Mouse (Mus musculus): Measurements from ENCODE around the gene Gm10642. TPM values are rescaled to one million over a fixed set of nuclear protein-coding genes. Genes with fewer than 3 reads are reported as not detected.

Gene Gm10642
- 0.94 and 1.4 TPM in 2 replicates for polyA plus RNA-seq (2012; rRNA removed)

- peak within 1 kb of the TSS; percentile 83 for H3K4me3 ChIP-seq (ENCODE audit: insufficient read depth, low read length)
- TF ChIP-seq CTCF (IDR thresholded peaks at IDR 0.05; ENCODE audit: extremely low read depth, insufficient read depth, low read length) = no peak
- TF ChIP-seq POLR2A (IDR thresholded peaks at IDR 0.05; ENCODE audit: extremely low read depth, insufficient read depth, low read length) = 0 out of 2 replicates have a peak, but pooled peaks have one; percentile 46
- H3K27ac ChIP-seq (ENCODE audit: insufficient read depth, low read length) = peak within 1 kb of the TSS; percentile 98
- peaks cover 8% of the 10 kb centered on the region for H3K4me1 ChIP-seq (ENCODE audit: control insufficient read depth, insufficient read depth, low read length)
Observed at GRCm38 (mm10) chr9:70656130-70657007, at the start of gene Gm10642. TSS of gene Gm10642 (plus strand) at chr9:70656251.

- H3K4me1 ChIP-seq (ENCODE audit: control insufficient read depth, insufficient read depth, low read length) = peaks cover 2% of the 10 kb centered on the region; the same call in 1 of the 2 replicates
- no peak for TF ChIP-seq CTCF (IDR thresholded peaks at IDR 0.05; ENCODE audit: extremely low read depth, insufficient read depth, low read length)
- no peak for TF ChIP-seq POLR2A (IDR thresholded peaks at IDR 0.05; ENCODE audit: extremely low read depth, insufficient read depth, low read length)
- no peak overlapping the region for H3K4me3 ChIP-seq (ENCODE audit: insufficient read depth, low read length)
Observed at GRCm38 (mm10) chr9:70611026-70611673, 44.9 kb upstream of the Gm10642 start.

GRCm38 (mm10) chr9:70629711-70630110 lies 26.3 kb upstream of the Gm10642 start:
- Histone ChIP-seq H3K4me1 (ENCODE audit: control insufficient read depth, insufficient read depth, low read length) (peaks cover 1% of the 10 kb centered on the region; the same call in 1 of the 2 replicates), H3K4me3 (ENCODE audit: insufficient read depth, low read length) (no peak overlapping the region), H3K27ac (ENCODE audit: insufficient read depth, low read length) (no peak overlapping the region)
- TF ChIP-seq POLR2A (IDR thresholded peaks at IDR 0.05; ENCODE audit: extremely low read depth, insufficient read depth, low read length) (no peak), CTCF (IDR thresholded peaks at IDR 0.05; ENCODE audit: extremely low read depth, insufficient read depth, low read length) (no peak)

More at GRCm38 (mm10) chr9:70611026-70611673, 44.9 kb upstream of the Gm10642 start:
- no peak overlapping the region for H3K27ac ChIP-seq (ENCODE audit: insufficient read depth, low read length)

- TF ChIP-seq CTCF (IDR thresholded peaks at IDR 0.05; ENCODE audit: extremely low read depth, insufficient read depth, low read length) (no peak), POLR2A (IDR thresholded peaks at IDR 0.05; ENCODE audit: extremely low read depth, insufficient read depth, low read length) (no peak)
- H3K4me3 ChIP-seq (ENCODE audit: insufficient read depth, low read length) = no peak overlapping the region
- peaks cover under 1% of the 10 kb centered on the region; the same call in 1 of the 2 replicates for H3K4me1 ChIP-seq (ENCODE audit: control insufficient read depth, insufficient read depth, low read length)
- no peak overlapping the region; the same call in 1 of the 2 replicates for H3K27ac ChIP-seq (ENCODE audit: insufficient read depth, low read length)
Observed at GRCm38 (mm10) chr9:70631665-70632064, 24.4 kb upstream of the Gm10642 start.

- no peak for TF ChIP-seq POLR2A (IDR thresholded peaks at IDR 0.05; ENCODE audit: extremely low read depth, insufficient read depth, low read length)
- TF ChIP-seq CTCF (IDR thresholded peaks at IDR 0.05; ENCODE audit: extremely low read depth, insufficient read depth, low read length) = no peak
- H3K4me1 ChIP-seq (ENCODE audit: control insufficient read depth, insufficient read depth, low read length) = no peaks in the 10 kb centered on the region
- H3K27ac ChIP-seq (ENCODE audit: insufficient read depth, low read length) = no peak overlapping the region
- no peak overlapping the region for H3K4me3 ChIP-seq (ENCODE audit: insufficient read depth, low read length)
Observed at GRCm38 (mm10) chr9:70636748-70637147, 19.3 kb upstream of the Gm10642 start.

GRCm38 (mm10) chr9:70650260-70650659 lies 5.8 kb upstream of the Gm10642 start:
- H3K4me3 ChIP-seq (ENCODE audit: insufficient read depth, low read length) = no peak overlapping the region
- H3K4me1 ChIP-seq (ENCODE audit: control insufficient read depth, insufficient read depth, low read length) = peaks cover 8% of the 10 kb centered on the region
- TF ChIP-seq POLR2A (IDR thresholded peaks at IDR 0.05; ENCODE audit: extremely low read depth, insufficient read depth, low read length) = no peak
- no peak for TF ChIP-seq CTCF (IDR thresholded peaks at IDR 0.05; ENCODE audit: extremely low read depth, insufficient read depth, low read length)
- no peak overlapping the region for H3K27ac ChIP-seq (ENCODE audit: insufficient read depth, low read length)

- TF ChIP-seq CTCF (IDR thresholded peaks at IDR 0.05; ENCODE audit: extremely low read depth, insufficient read depth, low read length) (no peak), POLR2A (IDR thresholded peaks at IDR 0.05; ENCODE audit: extremely low read depth, insufficient read depth, low read length) (no peak)
- Histone ChIP-seq H3K4me3 (ENCODE audit: insufficient read depth, low read length) (no peak overlapping the region), H3K27ac (ENCODE audit: insufficient read depth, low read length) (no peak overlapping the region), H3K4me1 (ENCODE audit: control insufficient read depth, insufficient read depth, low read length) (peaks cover 8% of the 10 kb centered on the region)
Observed at GRCm38 (mm10) chr9:70650994-70651393, 5.1 kb upstream of the Gm10642 start.

- Histone ChIP-seq H3K27ac (ENCODE audit: insufficient read depth, low read length) (no peak overlapping the region), H3K4me3 (ENCODE audit: insufficient read depth, low read length) (0 out of 2 replicates have a peak overlapping the region, but pooled peaks have one; percentile 6), H3K4me1 (ENCODE audit: control insufficient read depth, insufficient read depth, low read length) (peaks cover 8% of the 10 kb centered on the region)
- TF ChIP-seq POLR2A (IDR thresholded peaks at IDR 0.05; ENCODE audit: extremely low read depth, insufficient read depth, low read length) (no peak), CTCF (IDR thresholded peaks at IDR 0.05; ENCODE audit: extremely low read depth, insufficient read depth, low read length) (no peak)
Observed at GRCm38 (mm10) chr9:70652221-70652620, 3.8 kb upstream of the Gm10642 start.

- peaks cover 8% of the 10 kb centered on the region for H3K4me1 ChIP-seq (ENCODE audit: control insufficient read depth, insufficient read depth, low read length)
Observed at GRCm38 (mm10) chr9:70653875-70654274, 2.2 kb upstream of the Gm10642 start.

More at GRCm38 (mm10) chr9:70653875-70654274, 2.2 kb upstream of the Gm10642 start:
- Histone ChIP-seq H3K27ac (ENCODE audit: insufficient read depth, low read length) (no peak overlapping the region), H3K4me3 (ENCODE audit: insufficient read depth, low read length) (peak overlapping the region; percentile 83; the same call in 1 of the 2 replicates)
- TF ChIP-seq CTCF (IDR thresholded peaks at IDR 0.05; ENCODE audit: extremely low read depth, insufficient read depth, low read length) (no peak), POLR2A (IDR thresholded peaks at IDR 0.05; ENCODE audit: extremely low read depth, insufficient read depth, low read length) (no peak)

All from cortical plate, adult 2 months (tissue).